In genomic region chr16:29208841-29209240, GRCm38 (mm10) we compare ENCODE assay signal across 15 mouse cellular contexts. TPM values are rescaled to one million over a fixed set of nuclear protein-coding genes. Genes with fewer than 3 reads are reported as not detected.
DNase-seq lines count a peak whose midpoint lies in the region; ATAC-seq and TF ChIP-seq lines count a peak whose summit lies in the region.
"Had no signal": no experiment of that assay in that cellular context is flagged by ENCODE, and none has a peak within 500 bp of the region (broad histone marks: within the 10 kb centered on the region; RNA-seq: fewer than 3 reads in every experiment).

No protein-coding gene starts in this region.

- intact Hi-C loops in heart, postnatal 36 days (cut with DNase I): loop anchor here (5.0 kb wide), 1 partner anchor 207 kb away; no protein-coding TSS in a partner anchor

- no peak overlapping the region for H3K27ac ChIP-seq in intestine, embryonic 16.5 days (ENCODE audit: low read length)
- no peak overlapping the region for H3K27ac ChIP-seq in stomach, postnatal 0 days (replicated peaks)
- H3K27ac ChIP-seq: forebrain, embryonic 13.5 days; hindbrain, embryonic 12.5 days had no signal

- no peak overlapping the region for H3K4me2 ChIP-seq in intestine, embryonic 16.5 days (ENCODE audit: low read depth, low read length)
- no peak overlapping the region for H3K4me2 ChIP-seq in stomach, postnatal 0 days (replicated peaks; ENCODE audit: low read depth)

- ATAC-seq in intestine, embryonic 16.5 days: no peak
- ATAC-seq in stomach, postnatal 0 days (ENCODE audit: low FRiP score, low TSS enrichment): no peak; the same call in 1 of the 2 replicates

- no peak overlapping the region for H3K9ac ChIP-seq in intestine, embryonic 16.5 days (ENCODE audit: low read depth, low read length)
- no peak overlapping the region for H3K9ac ChIP-seq in stomach, postnatal 0 days (ENCODE audit: low read length)
- H3K9ac ChIP-seq: hindbrain, embryonic 12.5 days had no signal

- DNase-seq in lung, postnatal 10 days: peak; percentile 6
- DNase-seq in lung, adult 18-20 months: no peak
- DNase-seq in cerebellum, postnatal 36 days: peak; percentile 25 to 31
- DNase-seq in heart, adult 8-10 months (ENCODE audit: low spot score): peak; percentile 61
- DNase-seq in heart, postnatal 36 days: peak; percentile 23 to 41
- DNase-seq in testis, postnatal 14 days (ENCODE audit: low spot score): no peak
- no peak for DNase-seq in stomach, postnatal 0 days (ENCODE audit: low spot score)
- DNase-seq: kidney, adult 2 months; layer of hippocampus, postnatal 36 days; lung, postnatal 4 days had no signal

- peaks cover 13% of the 10 kb centered on the region; the same call in 1 of the 2 replicates for H3K27me3 ChIP-seq in intestine, embryonic 16.5 days (replicated peaks; ENCODE audit: control insufficient read depth, insufficient read depth, low read length)
- H3K27me3 ChIP-seq in stomach, postnatal 0 days (ENCODE audit: control insufficient read depth, insufficient read depth, low read length): no peaks in the 10 kb centered on the region
- H3K27me3 ChIP-seq: CH12.LX had no signal

- H3K4me3 ChIP-seq in intestine, embryonic 16.5 days (ENCODE audit: low read length): no peak overlapping the region
- H3K4me3 ChIP-seq in stomach, postnatal 0 days (ENCODE audit: low read depth, low read length): no peak overlapping the region

- TF ChIP-seq EP300 in stomach, postnatal 0 days (optimal IDR thresholded peaks at IDR 0.05): no peak

- no peaks in the 10 kb centered on the region for H3K9me3 ChIP-seq in intestine, embryonic 16.5 days (ENCODE audit: control insufficient read depth, low read length)
- H3K9me3 ChIP-seq in stomach, postnatal 0 days (ENCODE audit: control insufficient read depth, low read length): no peaks in the 10 kb centered on the region
- H3K9me3 ChIP-seq: forebrain, embryonic 13.5 days; hindbrain, embryonic 12.5 days had no signal

- H3K36me3 ChIP-seq in intestine, embryonic 16.5 days (ENCODE audit: control insufficient read depth, insufficient read depth, low read length): no peaks in the 10 kb centered on the region
- no peaks in the 10 kb centered on the region for H3K36me3 ChIP-seq in stomach, postnatal 0 days (ENCODE audit: control insufficient read depth, insufficient read depth, low read length)
- H3K36me3 ChIP-seq: hindbrain, embryonic 12.5 days had no signal

- H3K4me1 ChIP-seq in intestine, embryonic 16.5 days (ENCODE audit: control insufficient read depth, insufficient read depth, low read length): peaks cover 5% of the 10 kb centered on the region; the same call in 1 of the 2 replicates
- peaks cover 3% of the 10 kb centered on the region; the same call in 1 of the 2 replicates for H3K4me1 ChIP-seq in stomach, postnatal 0 days (replicated peaks; ENCODE audit: control insufficient read depth, insufficient read depth)

- 68% methylated on average over 7 of the region's 7 CpGs for WGBS in intestine, embryonic 16.5 days
- WGBS in stomach, postnatal 0 days: 51% methylated on average over 7 of the region's 7 CpGs

- TF ChIP-seq CTCF in stomach, postnatal 0 days (IDR thresholded peaks at IDR 0.05; ENCODE audit: low read depth): no peak

RNA-seq across cellular contexts. Expression of gene Hrasls, which starts 0.7 kb away (rescaled TPM):
- 10 to 100 TPM; 29.9 to 38.6 (median 31.2) TPM for total RNA-seq in heart, adult 8-10 months (2022)
- 10 to 100 TPM; 25.7 to 28.8 TPM for total RNA-seq in heart, postnatal 36 days (2021)
- 0.22 and 0.28 TPM in 2 replicates for polyA plus RNA-seq in intestine, embryonic 16.5 days (2015; fragmentation: Nextera tagmentation; extraction: Ambion mirVana)
- polyA plus RNA-seq in stomach, postnatal 0 days (2015; fragmentation: Nextera tagmentation; extraction: Ambion mirVana): 0.19 and 0.36 TPM in 2 replicates
- total RNA-seq: CH12.LX had no signal
- polyA plus RNA-seq: liver, adult 2 months had no signal

Comparison
In these comparisons a context has a peak if more than half of its experiments do, and no peak if none do; other contexts are left out.
1. DNase-seq: peak in lung, postnatal 10 days (single experiment), cerebellum, postnatal 36 days (2 of 2), heart, adult 8-10 months (single experiment) and heart, postnatal 36 days (2 of 2); none in lung, adult 18-20 months (0 of 2), testis, postnatal 14 days (single experiment) and stomach, postnatal 0 days (single experiment).